Mouse (Mus musculus): ENCODE data around the gene Kcna10. TPM values are rescaled to one million over a fixed set of nuclear protein-coding genes. Genes with fewer than 3 reads are reported as not detected.
A peak's percentile ranks its signal among the peaks of the same experiment; 100 is the strongest.

The Kcna10 gene
- polyA plus RNA-seq, 1 experiment = not detected

DNA sequence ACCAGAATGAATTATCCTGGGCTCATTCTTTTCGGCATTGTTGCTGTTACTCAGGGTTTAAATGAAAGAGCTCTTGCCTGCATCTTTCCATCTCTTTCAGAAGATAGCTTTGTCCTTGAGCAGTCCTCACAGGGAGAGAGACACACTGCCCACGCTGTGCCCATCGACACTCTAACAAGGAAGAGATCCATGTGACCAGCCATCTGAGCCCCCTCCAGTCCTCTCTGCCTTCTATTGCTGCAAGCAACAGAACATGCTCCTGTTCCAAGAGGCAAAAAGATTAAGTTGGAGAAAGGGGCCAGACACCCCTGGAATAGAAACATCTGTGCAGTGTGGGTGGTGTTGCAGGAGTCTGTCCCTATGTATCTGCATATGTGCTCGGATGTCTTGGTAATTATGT lies 4.2 kb downstream of the Kcna10 start:
- H3K27me3 ChIP-seq (ENCODE audit: control insufficient read depth, insufficient read depth, low read length) = no peaks in the 10 kb centered on the region
- no peak for DNase-seq
- H3K4me3 ChIP-seq (ENCODE audit: control insufficient read depth, insufficient read depth, low read length) = no peak overlapping the region
- no peaks in the 10 kb centered on the region; the same call in 1 of the 2 replicates for H3K4me1 ChIP-seq (replicated peaks; ENCODE audit: control insufficient read depth, insufficient read depth, low read length)
- WGBS = 91% methylated on average over 4 of the region's 4 CpGs
- TF ChIP-seq CTCF (IDR thresholded peaks at IDR 0.05; ENCODE audit: borderline replicate concordance, control insufficient read depth, extremely low read depth, insufficient read depth, low read length, poor library complexity) (no peak), POLR2A (IDR thresholded peaks at IDR 0.05; ENCODE audit: control insufficient read depth, extremely low read depth, insufficient read depth, low read length, poor library complexity) (no peak)
- no peak overlapping the region for H3K27ac ChIP-seq (ENCODE audit: control insufficient read depth, insufficient read depth, low read length)
- no peaks in the 10 kb centered on the region for H3K36me3 ChIP-seq (ENCODE audit: control insufficient read depth, insufficient read depth, low read length)

DNA sequence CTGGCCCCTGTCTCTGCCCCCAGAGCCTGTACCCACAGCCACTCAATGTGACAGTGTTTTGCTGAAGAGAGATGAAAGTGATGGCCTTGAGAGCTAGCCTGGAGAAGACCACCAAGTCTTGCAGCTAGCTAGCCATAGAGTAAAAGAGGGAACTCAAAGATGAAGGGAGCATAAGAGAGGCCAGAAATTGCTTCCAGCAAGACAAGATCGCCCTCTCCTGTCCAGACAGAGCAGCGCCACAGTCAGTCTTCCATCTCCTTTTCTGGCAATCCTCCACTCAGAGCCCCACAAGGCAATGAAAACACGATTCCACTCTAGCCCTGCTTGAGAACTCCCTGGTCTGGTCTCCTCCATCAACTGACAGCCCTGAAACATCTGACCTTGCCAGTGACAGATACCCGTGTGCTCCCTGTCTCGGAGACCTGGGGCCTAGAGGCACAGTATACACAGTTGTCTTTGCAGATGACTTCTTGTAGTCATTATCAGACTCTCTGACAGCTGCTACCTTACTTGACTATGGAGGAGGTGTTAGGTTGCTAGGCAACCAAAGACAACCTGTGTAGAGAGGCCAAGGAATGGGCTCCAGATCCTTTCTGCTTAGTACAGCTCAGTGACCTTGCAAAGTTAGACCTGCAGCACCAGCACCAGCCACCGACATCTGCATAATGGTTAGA lies 5.5 kb downstream of the Kcna10 start:
- DNase-seq = peak; percentile 60
- no peak for TF ChIP-seq CTCF (IDR thresholded peaks at IDR 0.05; ENCODE audit: borderline replicate concordance, control insufficient read depth, extremely low read depth, insufficient read depth, low read length, poor library complexity)
- no peak for TF ChIP-seq POLR2A (IDR thresholded peaks at IDR 0.05; ENCODE audit: control insufficient read depth, extremely low read depth, insufficient read depth, low read length, poor library complexity)
- H3K4me3 ChIP-seq (ENCODE audit: control insufficient read depth, insufficient read depth, low read length) = no peak overlapping the region
- H3K36me3 ChIP-seq (ENCODE audit: control insufficient read depth, insufficient read depth, low read length) = no peaks in the 10 kb centered on the region
- 55% methylated on average over 6 of the region's 6 CpGs for WGBS
- H3K4me1 ChIP-seq (replicated peaks; ENCODE audit: control insufficient read depth, insufficient read depth, low read length) = no peaks in the 10 kb centered on the region; the same call in 1 of the 2 replicates
- no peak overlapping the region for H3K27ac ChIP-seq (ENCODE audit: control insufficient read depth, insufficient read depth, low read length)
- H3K27me3 ChIP-seq (ENCODE audit: control insufficient read depth, insufficient read depth, low read length) = no peaks in the 10 kb centered on the region

DNA sequence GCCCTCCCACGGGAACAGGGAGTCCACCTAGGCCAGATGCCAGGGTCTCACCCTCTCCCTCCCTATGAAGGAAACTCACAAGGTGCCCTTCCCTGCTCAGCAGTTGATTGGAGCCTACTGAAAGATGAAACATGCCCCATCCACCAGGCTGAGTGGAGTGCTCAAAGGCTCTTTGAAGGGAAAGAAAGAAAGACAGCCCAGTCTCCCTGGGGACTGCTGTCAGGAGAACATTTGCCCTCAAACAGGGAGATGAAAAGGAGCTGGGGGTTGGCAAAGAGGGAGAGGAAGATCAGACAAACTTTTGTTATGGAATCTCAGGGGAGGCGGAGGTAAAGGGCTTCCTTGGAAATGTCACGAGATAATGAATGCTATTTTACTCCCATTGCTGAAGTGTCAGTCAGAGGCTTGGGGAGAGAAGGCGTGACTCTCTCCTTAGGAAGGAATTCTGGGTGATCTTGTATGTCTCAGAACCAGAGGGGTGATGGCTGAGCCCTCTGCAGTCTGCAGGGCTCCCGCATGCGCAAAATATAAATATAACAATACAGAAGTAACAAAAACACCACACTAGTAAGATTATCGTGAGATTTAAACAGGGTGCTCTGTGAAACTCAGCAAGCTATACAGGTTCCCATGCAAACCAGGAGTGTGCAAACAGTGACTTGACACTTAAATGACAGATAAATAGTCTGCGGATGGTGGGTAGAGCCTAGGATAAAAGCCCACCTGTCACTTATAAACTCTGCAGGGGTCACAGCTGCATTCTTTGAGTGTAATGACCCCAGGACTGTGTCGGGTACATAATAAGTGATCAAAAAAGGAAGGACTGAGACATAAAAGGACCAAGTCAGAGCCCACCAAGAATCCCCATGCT lies 18.7 kb downstream of the Kcna10 start:
- no peaks in the 10 kb centered on the region for H3K4me1 ChIP-seq (replicated peaks; ENCODE audit: control insufficient read depth, insufficient read depth, low read length)
- H3K27ac ChIP-seq (ENCODE audit: control insufficient read depth, insufficient read depth, low read length) = no peak overlapping the region
- no peak overlapping the region for H3K4me3 ChIP-seq (ENCODE audit: control insufficient read depth, insufficient read depth, low read length)
- no peak for DNase-seq
- H3K27me3 ChIP-seq (ENCODE audit: control insufficient read depth, insufficient read depth, low read length) = no peaks in the 10 kb centered on the region
- WGBS = 87% methylated on average over 9 of the region's 9 CpGs
- H3K36me3 ChIP-seq (ENCODE audit: control insufficient read depth, insufficient read depth, low read length) = no peaks in the 10 kb centered on the region
- no peak for TF ChIP-seq POLR2A (IDR thresholded peaks at IDR 0.05; ENCODE audit: control insufficient read depth, extremely low read depth, insufficient read depth, low read length, poor library complexity)

DNA sequence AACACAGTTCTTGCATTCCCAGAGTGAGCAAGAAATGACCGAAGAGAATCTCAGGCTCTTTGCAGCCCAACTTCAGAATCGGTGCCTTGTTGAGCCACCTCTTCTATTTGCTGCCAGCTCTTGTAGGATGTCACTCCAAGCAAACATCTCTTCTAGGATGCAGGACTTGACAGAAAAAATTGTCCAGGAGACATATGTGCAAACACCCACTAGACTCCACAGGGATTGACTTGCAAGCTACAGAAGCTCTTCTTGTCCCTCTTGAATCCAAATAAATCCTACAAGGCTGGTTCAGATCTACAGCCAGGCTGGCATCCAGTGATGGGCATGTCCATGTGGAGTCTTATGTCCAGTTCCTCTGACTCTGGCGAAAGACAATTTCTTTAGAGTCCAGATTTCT lies 21.6 kb downstream of the Kcna10 start:
- no peak for DNase-seq
- 70% methylated on average over 3 of the region's 3 CpGs for WGBS
- H3K36me3 ChIP-seq (ENCODE audit: control insufficient read depth, insufficient read depth, low read length) = no peaks in the 10 kb centered on the region
- H3K4me3 ChIP-seq (ENCODE audit: control insufficient read depth, insufficient read depth, low read length) = no peak overlapping the region
- H3K27ac ChIP-seq (ENCODE audit: control insufficient read depth, insufficient read depth, low read length) = no peak overlapping the region
- H3K4me1 ChIP-seq (replicated peaks; ENCODE audit: control insufficient read depth, insufficient read depth, low read length) = no peaks in the 10 kb centered on the region
- TF ChIP-seq CTCF (IDR thresholded peaks at IDR 0.05; ENCODE audit: borderline replicate concordance, control insufficient read depth, extremely low read depth, insufficient read depth, low read length, poor library complexity) (no peak), POLR2A (IDR thresholded peaks at IDR 0.05; ENCODE audit: control insufficient read depth, extremely low read depth, insufficient read depth, low read length, poor library complexity) (no peak)
- no peaks in the 10 kb centered on the region for H3K27me3 ChIP-seq (ENCODE audit: control insufficient read depth, insufficient read depth, low read length)

DNA sequence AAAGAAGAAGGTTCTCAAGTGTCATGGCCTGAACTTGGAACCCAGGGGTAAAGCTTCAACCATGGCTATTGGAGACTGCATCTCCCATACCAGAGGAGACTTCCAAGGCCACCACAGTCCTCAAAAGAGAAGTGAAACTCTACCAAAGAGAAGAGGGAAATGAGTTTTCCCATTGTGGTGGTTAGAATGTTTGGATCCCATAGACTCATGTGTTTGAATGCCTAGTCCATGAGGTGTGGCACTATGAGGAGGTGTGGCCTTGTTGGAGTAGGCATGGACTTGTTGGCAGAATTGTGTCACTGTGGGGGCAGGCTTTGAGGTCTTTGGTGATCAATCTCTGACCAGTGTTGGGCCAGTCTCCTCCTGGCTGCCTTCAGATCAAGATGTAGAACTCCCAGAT lies 22.3 kb downstream of the Kcna10 start:
- Histone ChIP-seq H3K27me3 (ENCODE audit: control insufficient read depth, insufficient read depth, low read length) (no peaks in the 10 kb centered on the region), H3K4me1 (replicated peaks; ENCODE audit: control insufficient read depth, insufficient read depth, low read length) (no peaks in the 10 kb centered on the region), H3K4me3 (ENCODE audit: control insufficient read depth, insufficient read depth, low read length) (no peak overlapping the region), H3K27ac (ENCODE audit: control insufficient read depth, insufficient read depth, low read length) (no peak overlapping the region), H3K36me3 (ENCODE audit: control insufficient read depth, insufficient read depth, low read length) (no peaks in the 10 kb centered on the region)
- no peak for TF ChIP-seq POLR2A (IDR thresholded peaks at IDR 0.05; ENCODE audit: control insufficient read depth, extremely low read depth, insufficient read depth, low read length, poor library complexity)
- no peak for TF ChIP-seq CTCF (IDR thresholded peaks at IDR 0.05; ENCODE audit: borderline replicate concordance, control insufficient read depth, extremely low read depth, insufficient read depth, low read length, poor library complexity)
- no peak for DNase-seq

DNA sequence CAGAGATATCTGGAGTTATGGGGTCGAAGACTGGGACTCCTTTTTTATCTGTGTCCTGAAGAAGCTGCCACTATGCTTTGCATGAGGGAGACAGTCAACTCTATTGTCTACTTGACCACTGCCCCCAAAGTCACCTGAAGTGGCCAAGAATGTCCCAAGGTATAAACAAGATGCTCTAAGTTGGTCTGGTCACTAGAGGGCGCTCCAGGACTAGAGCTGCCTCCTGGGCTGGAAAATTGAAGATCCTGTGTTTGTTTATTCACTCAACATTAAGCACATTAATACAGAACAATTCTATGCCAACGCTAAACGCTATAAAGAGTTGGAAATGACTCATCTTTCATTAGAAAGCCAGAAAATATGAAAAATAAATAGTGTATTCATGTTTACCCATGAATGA lies 23.1 kb downstream of the Kcna10 start:
- TF ChIP-seq POLR2A (IDR thresholded peaks at IDR 0.05; ENCODE audit: control insufficient read depth, extremely low read depth, insufficient read depth, low read length, poor library complexity) = no peak
- no peak for TF ChIP-seq CTCF (IDR thresholded peaks at IDR 0.05; ENCODE audit: borderline replicate concordance, control insufficient read depth, extremely low read depth, insufficient read depth, low read length, poor library complexity)
- peak; percentile 68 for DNase-seq
- 11% methylated on average over 4 of the region's 4 CpGs for WGBS

More for the DNA sequence above, 23.1 kb downstream of the Kcna10 start:
- Histone ChIP-seq H3K4me1 (replicated peaks; ENCODE audit: control insufficient read depth, insufficient read depth, low read length) (no peaks in the 10 kb centered on the region), H3K27me3 (ENCODE audit: control insufficient read depth, insufficient read depth, low read length) (no peaks in the 10 kb centered on the region), H3K27ac (ENCODE audit: control insufficient read depth, insufficient read depth, low read length) (no peak overlapping the region), H3K4me3 (ENCODE audit: control insufficient read depth, insufficient read depth, low read length) (no peak overlapping the region), H3K36me3 (ENCODE audit: control insufficient read depth, insufficient read depth, low read length) (no peaks in the 10 kb centered on the region)

All from thymus, adult 2 months (tissue).